Mouse (Mus musculus) layer of hippocampus, adult 2 months (tissue): Measurements from ENCODE around the gene Acads. TPM values are rescaled to one million over a fixed set of nuclear protein-coding genes. Genes with fewer than 3 reads are reported as not detected.

ENCODE experiments used
- DNase-seq, 2 experiments: peaks; one replicate each; pipeline ENCODE4 v3.0.0; 2022; ENCODE audit warnings: low spot score in 2 of 2
- H3K27ac ChIP-seq: fragments of 200-600 bp; 2 replicates; pipeline ENCODE4 v1.8.1; 2022
- H3K4me3 ChIP-seq: fragments of 200-600 bp; 2 replicates; pipeline ENCODE4 v1.8.1; 2022; ENCODE audit warnings: mild to moderate bottlenecking
- CTCF ChIP-seq: fragments of 200-600 bp; conservative IDR thresholded peaks from 2 replicates; pipeline ENCODE4 v1.8.1; 2022; ENCODE audit warnings: antibody characterized with exemption, mild to moderate bottlenecking, moderate library complexity
- total RNA-seq, 2 experiments: library from RNA; stranded (reverse); gene quantifications; 2 replicates each; pipeline ENCODE4 v1.2.3; 2021

The Acads gene
- total RNA-seq, 2 experiments from 2014 or later: 6.5 to 7.3 TPM

GRCm38 (mm10) chr5:115146747-115147130, 27.6 kb upstream of the Acads start:
- no peak for DNase-seq
- no peak overlapping the region for H3K27ac ChIP-seq
- H3K4me3 ChIP-seq: no peak overlapping the region
- no peak for TF ChIP-seq CTCF

- DNase-seq: no peak
- H3K4me3 ChIP-seq: no peak overlapping the region
- H3K27ac ChIP-seq: peak overlapping the region; percentile 71
- no peak for TF ChIP-seq CTCF
These were observed 27.0 kb upstream of the Acads start for GRCm38 (mm10) chr5:115145976-115146746.

GRCm38 (mm10) chr5:115145253-115145968, 26.3 kb upstream of the Acads start:
- TF ChIP-seq CTCF: no peak
- peak overlapping the region; percentile 71 for H3K27ac ChIP-seq
- no peak for DNase-seq
- no peak overlapping the region for H3K4me3 ChIP-seq

GRCm38 (mm10) chr5:115144471-115144870, 25.3 kb upstream of the Acads start:
- DNase-seq: no peak
- no peak for TF ChIP-seq CTCF
- peak overlapping the region; percentile 71 for H3K27ac ChIP-seq
- no peak overlapping the region for H3K4me3 ChIP-seq

GRCm38 (mm10) chr5:115143552-115143951, 24.4 kb upstream of the Acads start:
- peak overlapping the region; percentile 71 for H3K27ac ChIP-seq
- no peak for TF ChIP-seq CTCF
- peak in 1 of 2 experiments; percentile 47 for DNase-seq
- H3K4me3 ChIP-seq: no peak overlapping the region

- no peak for TF ChIP-seq CTCF
- no peak for DNase-seq
- Histone ChIP-seq H3K4me3 (no peak overlapping the region), H3K27ac (no peak overlapping the region)
These were observed 23.1 kb upstream of the Acads start for GRCm38 (mm10) chr5:115142166-115142697.

- TF ChIP-seq CTCF: no peak
- Histone ChIP-seq H3K4me3 (no peak overlapping the region), H3K27ac (no peak overlapping the region)
- DNase-seq: no peak
These were observed 21.6 kb upstream of the Acads start for GRCm38 (mm10) chr5:115140726-115141125.

GRCm38 (mm10) chr5:115139124-115139523, 20.0 kb upstream of the Acads start:
- Histone ChIP-seq H3K27ac (no peak overlapping the region), H3K4me3 (no peak overlapping the region)
- no peak for DNase-seq
- no peak for TF ChIP-seq CTCF

GRCm38 (mm10) chr5:115134234-115135165, 15.4 kb upstream of the Acads start, which contains the start of gene Unc119b:
Unc119b (minus strand) TSS chr5:115134975.
- peak; percentile 88 to 89 for DNase-seq

GRCm38 (mm10) chr5:115133358-115134066, 14.4 kb upstream of the Acads start:
- Histone ChIP-seq H3K27ac (peak overlapping the region; percentile 28; the same call in 1 of the 2 replicates), H3K4me3 (peak overlapping the region; percentile 92)
- no peak for DNase-seq
- no peak for TF ChIP-seq CTCF

More at GRCm38 (mm10) chr5:115134234-115135165, 15.4 kb upstream of the Acads start, which contains the start of gene Unc119b:
- peak within 1 kb of the TSS; percentile 92 for H3K4me3 ChIP-seq
- no peak for TF ChIP-seq CTCF
- peak within 1 kb of the TSS; percentile 85 for H3K27ac ChIP-seq

GRCm38 (mm10) chr5:115132465-115132864, 13.3 kb upstream of the Acads start:
- no peak for DNase-seq
- no peak for TF ChIP-seq CTCF
- H3K4me3 ChIP-seq: no peak overlapping the region
- H3K27ac ChIP-seq: no peak overlapping the region

- peak; percentile 62 for TF ChIP-seq CTCF
- Histone ChIP-seq H3K27ac (no peak overlapping the region), H3K4me3 (no peak overlapping the region)
- DNase-seq: no peak
These were observed 10.2 kb upstream of the Acads start for GRCm38 (mm10) chr5:115129328-115129727.
